ENCODE assay signal across 9 mouse cellular contexts in genomic region chr11:32161500-32161899, GRCm38 (mm10). TPM values are rescaled to one million over a fixed set of nuclear protein-coding genes. Genes with fewer than 3 reads are reported as not detected.
DNase-seq lines count a peak whose midpoint lies in the region; ATAC-seq and TF ChIP-seq lines count a peak whose summit lies in the region.
"Had no signal": no experiment of that assay in that cellular context is flagged by ENCODE, and none has a peak within 500 bp of the region (broad histone marks: within the 10 kb centered on the region; RNA-seq: fewer than 3 reads in every experiment).

No protein-coding gene starts in this region.

- no peaks in the 10 kb centered on the region for H3K9me3 ChIP-seq in hindbrain, embryonic 10.5 days
- H3K9me3 ChIP-seq in neural tube, embryonic 14.5 days (ENCODE audit: control insufficient read depth, low read length), result no peaks in the 10 kb centered on the region
- H3K9me3 ChIP-seq: liver, embryonic 15.5 days had no signal

- intact Hi-C loops in left cerebral cortex, postnatal 4 days (cut with DNase I), result loop anchor here (2.0 to 10.0 kb wide), 2 partner anchors 161 to 487 kb away; partner anchors contain the start of genes Bod1 and Nsg2

- H3K27me3 ChIP-seq in hindbrain, embryonic 10.5 days (ENCODE audit: insufficient read depth, poor library complexity, severe bottlenecking), result peaks cover 30% of the 10 kb centered on the region
- H3K27me3 ChIP-seq in neural tube, embryonic 14.5 days (ENCODE audit: control insufficient read depth, insufficient read depth, low read length), result no peaks in the 10 kb centered on the region

- TF ChIP-seq POLR2A in lung, adult 2 months (IDR thresholded peaks at IDR 0.05; ENCODE audit: borderline replicate concordance, extremely low read depth, low read depth, low read length), result no peak

- H3K36me3 ChIP-seq in hindbrain, embryonic 10.5 days, result no peaks in the 10 kb centered on the region
- H3K36me3 ChIP-seq in neural tube, embryonic 14.5 days (ENCODE audit: control insufficient read depth, insufficient read depth, low read length), result no peaks in the 10 kb centered on the region
- H3K36me3 ChIP-seq: liver, embryonic 15.5 days had no signal

- no peaks in the 10 kb centered on the region for H3K4me1 ChIP-seq in lung, adult 2 months (ENCODE audit: control insufficient read depth, insufficient read depth, low read length)
- peaks cover 41% of the 10 kb centered on the region for H3K4me1 ChIP-seq in hindbrain, embryonic 10.5 days (replicated peaks)
- peaks cover 4% of the 10 kb centered on the region; the same call in 1 of the 2 replicates for H3K4me1 ChIP-seq in neural tube, embryonic 14.5 days (ENCODE audit: control insufficient read depth, insufficient read depth, low read length)
- H3K4me1 ChIP-seq: liver, embryonic 15.5 days had no signal

- 13% methylated on average over 9 of the region's 9 CpGs for WGBS in lung, adult 2 months
- 3% methylated on average over 9 of the region's 9 CpGs for WGBS in hindbrain, embryonic 10.5 days
- 5% methylated on average over 9 of the region's 9 CpGs for WGBS in neural tube, embryonic 14.5 days

- H3K4me3 ChIP-seq in lung, adult 2 months (replicated peaks; ENCODE audit: extremely low read depth, low read depth, low read length), result no peak overlapping the region
- H3K4me3 ChIP-seq in hindbrain, embryonic 10.5 days, result peak overlapping the region; percentile 48
- peak overlapping the region; percentile 20 for H3K4me3 ChIP-seq in neural tube, embryonic 14.5 days (ENCODE audit: low read depth, low read length)
- H3K4me3 ChIP-seq: liver, embryonic 15.5 days had no signal

- TF ChIP-seq CTCF in lung, adult 2 months (IDR thresholded peaks at IDR 0.05; ENCODE audit: insufficient read depth, low read length), result 0 out of 2 replicates have a peak, but pooled peaks have one; percentile 13

- H3K9ac ChIP-seq in neural tube, embryonic 14.5 days (replicated peaks; ENCODE audit: low read depth, low read length), result peak overlapping the region; percentile 64
- H3K9ac ChIP-seq: liver, embryonic 15.5 days had no signal

- peak; percentile 63 for ATAC-seq in neural tube, embryonic 14.5 days (ENCODE audit: low read depth)

- H3K27ac ChIP-seq in hindbrain, embryonic 10.5 days, result peak overlapping the region; percentile 87
- peak overlapping the region; percentile 85 for H3K27ac ChIP-seq in neural tube, embryonic 14.5 days (ENCODE audit: low read depth, low read length)
- H3K27ac ChIP-seq: liver, embryonic 15.5 days had no signal

- peak; percentile 11 for DNase-seq in lung, adult 2 months
- DNase-seq in lung, postnatal 4 days, result no peak
- DNase-seq in cerebellum, postnatal 10 days, result peak; percentile 71 to 75
- peak; percentile 31 for DNase-seq in hindbrain, embryonic 10.5 days (ENCODE audit: low spot score)
- DNase-seq in left cerebral cortex, postnatal 4 days, result peak; percentile 40
- no peak for DNase-seq in gastrocnemius, postnatal 25 days
- DNase-seq in adipocyte (ENCODE audit: low spot score), result no peak

- H3K4me2 ChIP-seq in neural tube, embryonic 14.5 days (ENCODE audit: low read depth, low read length), result peak overlapping the region; percentile 47

RNA-seq across cellular contexts. Expression of gene Il9r, which starts 38.6 kb away (rescaled TPM):
- polyA plus RNA-seq in lung, adult 2 months (2012; rRNA removed), result 1.4 and 2.3 TPM in 2 replicates
- not detected in 2 replicates for polyA plus RNA-seq in hindbrain, embryonic 10.5 days (2016; fragmentation: Nextera tagmentation; extraction: Ambion mirVana)
- not detected for total RNA-seq in left cerebral cortex, postnatal 4 days (2021)
- polyA plus RNA-seq in neural tube, embryonic 14.5 days (2014; fragmentation: Nextera tagmentation; extraction: Ambion mirVana), result 0.05 TPM in 1 of 2 replicates, not detected in the other
- not detected for total RNA-seq in gastrocnemius, postnatal 25 days (2021)

RNA-seq across cellular contexts. Expression of gene Snrnp25, which starts 43.7 kb away (rescaled TPM):
- polyA plus RNA-seq in lung, adult 2 months (2012; rRNA removed), result 12.5 and 16.5 TPM in 2 replicates
- 97.6 and 103 TPM in 2 replicates for polyA plus RNA-seq in hindbrain, embryonic 10.5 days (2016; fragmentation: Nextera tagmentation; extraction: Ambion mirVana)
- total RNA-seq in left cerebral cortex, postnatal 4 days (2021), result 10 to 100 TPM; 20.3 to 21.6 TPM
- polyA plus RNA-seq in neural tube, embryonic 14.5 days (2014; fragmentation: Nextera tagmentation; extraction: Ambion mirVana), result 42.6 and 47.1 TPM in 2 replicates
- total RNA-seq in gastrocnemius, postnatal 25 days (2021), result 1 to 10 TPM; 6.7 to 9.1 TPM

Comparison
In these comparisons a context has a peak if more than half of its experiments do, and no peak if none do; other contexts are left out.
1. DNase-seq: peak in lung, adult 2 months (single experiment), cerebellum, postnatal 10 days (2 of 2), hindbrain, embryonic 10.5 days (single experiment) and left cerebral cortex, postnatal 4 days (single experiment); none in lung, postnatal 4 days (0 of 2), gastrocnemius, postnatal 25 days (single experiment) and adipocyte (single experiment).